Mouse (Mus musculus): ENCODE data around the gene Madcam1.

DNA sequence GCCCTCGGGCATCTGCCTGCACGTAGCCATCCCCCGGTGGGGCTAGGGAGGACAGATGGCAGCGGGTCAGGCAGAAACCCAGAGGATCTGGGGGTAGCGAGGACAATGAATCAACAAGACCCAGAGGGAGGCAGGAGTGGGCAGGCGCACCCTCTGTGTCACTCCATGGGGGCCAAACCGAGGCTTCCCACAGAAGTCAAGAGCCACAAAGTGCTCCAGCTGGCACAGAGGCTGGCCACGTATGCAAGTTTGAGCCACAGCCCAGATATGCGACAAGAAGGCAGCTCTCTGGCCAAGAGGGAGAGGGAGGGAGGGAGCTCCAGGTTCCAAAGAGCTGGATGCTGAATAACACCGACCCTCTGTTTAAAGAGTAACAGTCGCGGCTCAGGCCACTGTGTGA is 40.4 kb upstream of the Madcam1 start:
- TF ChIP-seq CTCF (IDR thresholded peaks at IDR 0.05; ENCODE audit: low read depth), result no peak
- TF ChIP-seq EP300 (IDR thresholded peaks at IDR 0.05; ENCODE audit: low read depth), result no peak
